Mouse (Mus musculus): ENCODE results near the gene Lpp. TPM values are rescaled to one million over a fixed set of nuclear protein-coding genes. Genes with fewer than 3 reads are reported as not detected.

Gene Lpp
- total and polyA plus RNA-seq, 3 experiments, result not detected

GRCm38 (mm10) chr16:24398476-24398875, 5.2 kb downstream of the Lpp start:
- Histone ChIP-seq H3K9me3 (replicated peaks; ENCODE audit: insufficient read depth, low read length) (no peaks in the 10 kb centered on the region), H3K36me3 (ENCODE audit: control insufficient read depth in 1 of 2, insufficient read depth in 2 of 2, low read length in 2 of 2) (no peaks in the 10 kb centered on the region), H3K79me2 (ENCODE audit: control insufficient read depth, insufficient read depth, low read length, poor library complexity) (no peaks in the 10 kb centered on the region), H3K27me3 (ENCODE audit: control insufficient read depth in 1 of 2, insufficient read depth in 2 of 2, low read length in 2 of 2) (no peaks in the 10 kb centered on the region), H3K4me1 (ENCODE audit: control insufficient read depth in 1 of 2, insufficient read depth in 2 of 2, low read length in 2 of 2) (no peaks in the 10 kb centered on the region), H3K9ac (ENCODE audit: control insufficient read depth, low read depth, low read length, poor library complexity, severe bottlenecking) (no peak overlapping the region), H3K4me3 (ENCODE audit: control insufficient read depth in 1 of 2, insufficient read depth in 1 of 2, low read depth in 2 of 2, low read length in 2 of 2) (no peak overlapping the region), H3K27ac (ENCODE audit: control insufficient read depth, low read depth, low read length) (no peak overlapping the region)
- DNase-seq (ENCODE audit: low read depth, low spot score), result no peak
- TF ChIP-seq SMC3 (IDR thresholded peaks at IDR 0.05; ENCODE audit: low read depth, low read length) (no peak), UBTF (IDR thresholded peaks at IDR 0.05; ENCODE audit: borderline replicate concordance, insufficient read depth, low read depth, low read length) (no peak), BHLHE40 (IDR thresholded peaks at IDR 0.05; ENCODE audit: borderline replicate concordance, low read depth, low read length) (no peak)

- H3K9ac ChIP-seq (ENCODE audit: control insufficient read depth, low read depth, low read length, poor library complexity, severe bottlenecking), result no peak overlapping the region
- H3K27me3 ChIP-seq (ENCODE audit: control insufficient read depth in 1 of 2, insufficient read depth in 2 of 2, low read length in 2 of 2), result no peaks in the 10 kb centered on the region
- no peak overlapping the region for H3K4me3 ChIP-seq (ENCODE audit: control insufficient read depth in 1 of 2, insufficient read depth in 1 of 2, low read depth in 2 of 2, low read length in 2 of 2)
- H3K27ac ChIP-seq (ENCODE audit: control insufficient read depth, low read depth, low read length), result no peak overlapping the region
- no peak for DNase-seq (ENCODE audit: low read depth, low spot score)
- TF ChIP-seq MXI1 (IDR thresholded peaks at IDR 0.05; ENCODE audit: low read depth, low read length) (no peak), MEF2A (IDR thresholded peaks at IDR 0.05; ENCODE audit: extremely low read depth, insufficient replicate concordance, low read depth, low read length, poor library complexity, severe bottlenecking) (no peak), MAFK (IDR thresholded peaks at IDR 0.05; ENCODE audit: borderline replicate concordance, low read depth, low read length) (no peak), JUND (IDR thresholded peaks at IDR 0.05; ENCODE audit: low read depth, low read length) (no peak), MAZ (IDR thresholded peaks at IDR 0.05; ENCODE audit: low read depth, low read length) (no peak), ZKSCAN1 (IDR thresholded peaks at IDR 0.05; ENCODE audit: low read depth, low read length) (no peak), ETS1 (IDR thresholded peaks at IDR 0.05; ENCODE audit: low read depth, low read length) (no peak), SMC3 (IDR thresholded peaks at IDR 0.05; ENCODE audit: low read depth, low read length) (no peak), RCOR1 (IDR thresholded peaks at IDR 0.05; ENCODE audit: low read depth, low read length) (no peak), CHD1 (IDR thresholded peaks at IDR 0.05; ENCODE audit: low read depth, low read length) (no peak)
- no peaks in the 10 kb centered on the region for H3K9me3 ChIP-seq (replicated peaks; ENCODE audit: insufficient read depth, low read length)
- H3K4me1 ChIP-seq (ENCODE audit: control insufficient read depth in 1 of 2, insufficient read depth in 2 of 2, low read length in 2 of 2), result no peaks in the 10 kb centered on the region
- H3K79me2 ChIP-seq (ENCODE audit: control insufficient read depth, insufficient read depth, low read length, poor library complexity), result no peaks in the 10 kb centered on the region
- H3K36me3 ChIP-seq (ENCODE audit: control insufficient read depth in 1 of 2, insufficient read depth in 2 of 2, low read length in 2 of 2), result no peaks in the 10 kb centered on the region
Measured at GRCm38 (mm10) chr16:24398893-24399292, 5.6 kb downstream of the Lpp start.

GRCm38 (mm10) chr16:24399524-24399923, 6.2 kb downstream of the Lpp start:
- Histone ChIP-seq H3K27me3 (ENCODE audit: control insufficient read depth in 1 of 2, insufficient read depth in 2 of 2, low read length in 2 of 2) (no peaks in the 10 kb centered on the region), H3K36me3 (ENCODE audit: control insufficient read depth in 1 of 2, insufficient read depth in 2 of 2, low read length in 2 of 2) (no peaks in the 10 kb centered on the region), H3K27ac (ENCODE audit: control insufficient read depth, low read depth, low read length) (no peak overlapping the region), H3K4me3 (ENCODE audit: control insufficient read depth in 1 of 2, insufficient read depth in 1 of 2, low read depth in 2 of 2, low read length in 2 of 2) (no peak overlapping the region), H3K9ac (ENCODE audit: control insufficient read depth, low read depth, low read length, poor library complexity, severe bottlenecking) (no peak overlapping the region), H3K79me2 (ENCODE audit: control insufficient read depth, insufficient read depth, low read length, poor library complexity) (no peaks in the 10 kb centered on the region), H3K9me3 (replicated peaks; ENCODE audit: insufficient read depth, low read length) (no peaks in the 10 kb centered on the region), H3K4me1 (ENCODE audit: control insufficient read depth in 1 of 2, insufficient read depth in 2 of 2, low read length in 2 of 2) (no peaks in the 10 kb centered on the region)
- no peak for DNase-seq (ENCODE audit: low read depth, low spot score)
- no peak for TF ChIP-seq GATA1 (IDR thresholded peaks at IDR 0.05; ENCODE audit: low read depth, low read length)
- TF ChIP-seq GABPA (IDR thresholded peaks at IDR 0.05; ENCODE audit: low read depth, low read length), result no peak
- TF ChIP-seq ETS1 (IDR thresholded peaks at IDR 0.05; ENCODE audit: low read depth, low read length), result no peak
- TF ChIP-seq ZC3H11A (IDR thresholded peaks at IDR 0.05; ENCODE audit: low read depth, low read length), result no peak
- no peak for TF ChIP-seq JUND (IDR thresholded peaks at IDR 0.05; ENCODE audit: low read depth, low read length)
- no peak for TF ChIP-seq CHD1 (IDR thresholded peaks at IDR 0.05; ENCODE audit: low read depth, low read length)
